Mouse (Mus musculus) midbrain, postnatal 0 days (tissue): ENCODE measurements around the gene Raly. TPM values are rescaled to one million over a fixed set of nuclear protein-coding genes. Genes with fewer than 3 reads are reported as not detected.

Experiments
- ATAC-seq: fragments of 200-750 bp; cut with Nextera tagmentation; 2 replicates; pipeline ENCODE4 v1.8.0; 2017; ENCODE audit warnings: moderate number of reproducible peaks, mild to moderate bottlenecking, moderate TSS enrichment, moderate library complexity; ENCODE audit not compliant: low FRiP score
- DNase-seq: peaks from one replicate; pipeline ENCODE4 v3.0.0-alpha.2; 2015; ENCODE audit warnings: low spot score
- H3K27ac ChIP-seq: fragments of 300-500 bp; sonication (generic); 2 replicates; pipeline ENCODE4 v1.5.1; 2014; ENCODE audit warnings: low read depth, mild to moderate bottlenecking, low read length, mixed read lengths
- H3K27me3 ChIP-seq: fragments of 300-500 bp; sonication (generic); 2 replicates; pipeline ENCODE4 v1.6.1; 2014; ENCODE audit warnings: low read length, control low read depth, mixed read lengths; ENCODE audit not compliant: insufficient read depth
- H3K36me3 ChIP-seq: fragments of 300-500 bp; sonication (generic); 2 replicates; pipeline ENCODE4 v1.6.1; 2014; ENCODE audit warnings: low read length, control low read depth, mixed read lengths; ENCODE audit not compliant: insufficient read depth
- H3K4me1 ChIP-seq: fragments of 300-500 bp; sonication (generic); 2 replicates; pipeline ENCODE4 v1.6.1; 2014; ENCODE audit warnings: mild to moderate bottlenecking, control low read depth, antibody characterized with exemption, low read length, mixed read lengths; ENCODE audit not compliant: insufficient read depth
- H3K4me2 ChIP-seq: fragments of 300-500 bp; sonication (generic); 2 replicates; pipeline ENCODE4 v1.6.1; 2014; ENCODE audit warnings: low read depth, mild to moderate bottlenecking, low read length, mixed read lengths; ENCODE audit not compliant: poor library complexity, severe bottlenecking
- H3K4me3 ChIP-seq: fragments of 300-500 bp; sonication (generic); 2 replicates; pipeline ENCODE4 v1.5.1; 2014; ENCODE audit warnings: low read depth, mild to moderate bottlenecking, low read length, moderate library complexity
- H3K9ac ChIP-seq: fragments of 300-500 bp; sonication (generic); replicated peaks from 2 replicates; pipeline ENCODE4 v1.6.1; 2014; ENCODE audit warnings: mild to moderate bottlenecking, low read length, moderate library complexity, mixed read lengths; ENCODE audit not compliant: poor library complexity, severe bottlenecking
- H3K9me3 ChIP-seq: fragments of 300-500 bp; sonication (generic); 2 replicates; pipeline ENCODE4 v1.6.1; 2016; ENCODE audit warnings: low read length, control low read depth
- CTCF ChIP-seq: IDR thresholded peaks from 2 replicates; pipeline ENCODE4 v1.5.1; 2016; ENCODE audit warnings: antibody characterized with exemption, mild to moderate bottlenecking
- WGBS: fragments of 180-500 bp; shearing (Covaris S2); extraction: QIAGEN DNeasy Blood & Tissue Kit; methylation state at CpG from one replicate; pipeline ENCODE4 v1.1.7; 2014; 5-methylcytosine and 5-hydroxymethylcytosine counted together
- polyA plus RNA-seq: library from polyadenylated mRNA; unstranded; fragments of >200 nt; fragmentation: Nextera tagmentation; extraction: Ambion mirVana; gene quantifications from 2 replicates; pipeline ENCODE4 v1.2.1, GENCODE M21; 2015
- total RNA-seq: library from RNA; depleted of rRNA; stranded (reverse); fragments of >200 nt; gene quantifications from 2 replicates; pipeline ENCODE4 v1.2.3, GENCODE M21; 2014

Gene Raly
- total and polyA plus RNA-seq, 2 experiments from 2014 or later = 19.3 to 132 TPM

GRCm38 (mm10) chr2:154807689-154808088 is 16.8 kb downstream of the Raly start:
- no peaks in the 10 kb centered on the region for H3K9me3 ChIP-seq
- H3K4me3 ChIP-seq = no peak overlapping the region
- TF ChIP-seq CTCF = no peak
- H3K9ac ChIP-seq = no peak overlapping the region
- DNase-seq (no peak), ATAC-seq (no peak)
- WGBS = 71% methylated on average over 1 of the region's 1 CpGs
- H3K27me3 ChIP-seq = no peaks in the 10 kb centered on the region
- H3K36me3 ChIP-seq = no peaks in the 10 kb centered on the region
- no peaks in the 10 kb centered on the region for H3K4me1 ChIP-seq
- H3K4me2 ChIP-seq = no peak overlapping the region
- H3K27ac ChIP-seq = no peak overlapping the region

DNA sequence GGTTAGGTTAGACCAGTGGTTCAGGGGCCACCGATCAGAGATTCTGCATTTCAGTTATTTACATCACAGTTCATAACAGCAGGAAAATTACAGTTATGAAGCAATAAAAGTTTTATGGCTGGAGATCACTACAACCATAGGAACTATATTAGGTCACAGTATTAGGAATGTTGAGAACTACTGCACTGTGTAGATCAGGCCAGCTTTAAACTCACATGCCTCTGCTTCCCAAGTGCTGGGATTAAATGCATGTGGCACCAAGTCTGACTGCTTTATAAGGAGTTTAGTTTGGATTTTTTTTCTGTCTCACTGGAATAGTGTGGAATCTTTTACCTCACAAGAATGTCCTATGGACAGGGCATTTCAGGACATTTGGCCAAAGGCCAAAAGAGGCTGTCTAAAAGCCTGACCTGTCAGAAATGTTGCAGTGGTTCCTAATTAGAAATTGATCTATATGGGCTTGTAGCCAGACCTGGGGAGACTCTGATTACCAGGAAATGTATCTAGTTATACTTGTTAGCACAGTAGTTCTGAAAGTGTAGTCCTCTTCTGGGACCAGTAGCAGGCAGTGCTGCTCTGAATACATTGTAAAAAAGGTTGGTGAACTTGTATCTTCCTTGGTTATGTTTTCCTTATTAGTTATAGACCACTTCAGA is 18.3 kb downstream of the Raly start:
- Histone ChIP-seq H3K4me1 (no peaks in the 10 kb centered on the region), H3K27me3 (no peaks in the 10 kb centered on the region), H3K36me3 (no peaks in the 10 kb centered on the region), H3K4me3 (no peak overlapping the region), H3K9ac (no peak overlapping the region), H3K27ac (no peak overlapping the region), H3K9me3 (no peaks in the 10 kb centered on the region), H3K4me2 (no peak overlapping the region)
- TF ChIP-seq CTCF = peak; percentile 2; the same call in 1 of the 2 replicates
- peak; percentile 17 for DNase-seq
- 92% methylated on average over 1 of the region's 1 CpGs for WGBS
- ATAC-seq = no peak

DNA sequence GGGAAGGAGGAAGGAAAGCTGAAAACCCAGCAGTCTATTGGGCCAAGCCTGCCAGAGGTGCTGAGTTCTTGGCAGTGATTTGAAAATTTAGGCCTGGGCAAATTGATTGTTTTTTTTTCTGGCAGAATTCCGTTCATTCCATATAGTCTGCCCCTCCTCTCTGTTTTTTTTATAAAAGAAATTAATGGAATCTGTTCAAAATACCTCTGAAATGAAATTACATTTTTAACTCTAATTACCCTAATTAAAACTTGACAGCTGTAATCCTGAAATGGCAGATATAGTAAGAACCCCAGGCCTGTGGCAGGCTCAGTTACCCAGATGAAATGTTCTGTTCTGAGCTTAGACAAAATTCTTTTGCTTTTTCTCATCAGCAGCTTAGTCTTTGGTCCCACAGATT is 19.9 kb downstream of the Raly start:
- DNase-seq (no peak), ATAC-seq (no peak)
- Histone ChIP-seq H3K36me3 (no peaks in the 10 kb centered on the region), H3K4me3 (no peak overlapping the region), H3K27ac (no peak overlapping the region), H3K4me2 (no peak overlapping the region), H3K4me1 (no peaks in the 10 kb centered on the region), H3K9ac (no peak overlapping the region), H3K27me3 (no peaks in the 10 kb centered on the region), H3K9me3 (no peaks in the 10 kb centered on the region)
- no peak for TF ChIP-seq CTCF
- 54% methylated on average over 1 of the region's 1 CpGs for WGBS

- H3K27me3 ChIP-seq = no peaks in the 10 kb centered on the region
- H3K27ac ChIP-seq = no peak overlapping the region
- ATAC-seq (no peak), DNase-seq (no peak)
- WGBS = 87% methylated on average over 2 of the region's 2 CpGs
- H3K36me3 ChIP-seq = no peaks in the 10 kb centered on the region
- no peak overlapping the region for H3K9ac ChIP-seq
- no peak overlapping the region for H3K4me2 ChIP-seq
- TF ChIP-seq CTCF = no peak
- H3K4me1 ChIP-seq = no peaks in the 10 kb centered on the region
- no peaks in the 10 kb centered on the region for H3K9me3 ChIP-seq
- no peak overlapping the region for H3K4me3 ChIP-seq
Measured at GRCm38 (mm10) chr2:154813426-154813825, 22.5 kb downstream of the Raly start.

DNA sequence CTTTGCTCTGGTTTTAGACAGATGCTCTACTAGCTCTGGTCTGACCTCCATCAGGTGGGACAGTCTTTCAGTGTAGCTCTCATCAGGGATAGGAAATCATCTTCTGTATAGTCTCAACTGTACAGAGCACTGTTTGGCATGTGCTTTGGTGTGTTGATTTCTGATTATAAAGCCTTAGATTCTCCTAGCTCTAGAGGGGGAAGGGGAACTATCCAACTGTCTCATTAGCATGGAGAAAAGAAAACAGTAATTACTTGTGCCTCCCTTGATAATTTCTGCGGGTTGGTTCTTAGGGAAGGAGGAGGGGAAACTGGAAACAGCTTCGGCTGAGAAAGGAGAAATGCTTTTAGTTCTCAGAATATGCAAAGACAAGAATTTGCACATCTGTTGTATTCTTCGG is 26.2 kb downstream of the Raly start:
- peak; percentile 14 for DNase-seq
- no peak for ATAC-seq
- no peak overlapping the region for H3K9ac ChIP-seq
- no peaks in the 10 kb centered on the region for H3K36me3 ChIP-seq
- no peaks in the 10 kb centered on the region for H3K27me3 ChIP-seq
- TF ChIP-seq CTCF = no peak
- no peak overlapping the region for H3K27ac ChIP-seq
- no peaks in the 10 kb centered on the region for H3K4me1 ChIP-seq
- H3K4me2 ChIP-seq = no peak overlapping the region
- no peak overlapping the region for H3K4me3 ChIP-seq
- H3K9me3 ChIP-seq = no peaks in the 10 kb centered on the region
- WGBS = 37% methylated on average over 3 of the region's 3 CpGs

GRCm38 (mm10) chr2:154817788-154818187 is 26.9 kb downstream of the Raly start:
- Histone ChIP-seq H3K27ac (no peak overlapping the region), H3K9ac (no peak overlapping the region), H3K36me3 (no peaks in the 10 kb centered on the region), H3K9me3 (no peaks in the 10 kb centered on the region), H3K4me3 (no peak overlapping the region), H3K4me2 (no peak overlapping the region), H3K27me3 (no peaks in the 10 kb centered on the region), H3K4me1 (no peaks in the 10 kb centered on the region)
- ATAC-seq (no peak), DNase-seq (peak; percentile 54)
- 29% methylated on average over 1 of the region's 1 CpGs for WGBS
- TF ChIP-seq CTCF = peak; percentile 71
